Mouse (Mus musculus) kidney, adult 2 months (tissue): ENCODE data around the gene Gar1. TPM values are rescaled to one million over a fixed set of nuclear protein-coding genes. Genes with fewer than 3 reads are reported as not detected.

ENCODE experiments used
- DNase-seq: peaks from one replicate; pipeline ENCODE4 v3.0.0; 2021
- H3K27ac ChIP-seq: fragments of 200-500 bp; 2 replicates; pipeline ENCODE4 v1.5.1; 2012; ENCODE audit warnings: low read depth, low read length, control low read depth, inconsistent platforms; ENCODE audit not compliant: insufficient read depth
- H3K27me3 ChIP-seq: fragments of 200-500 bp; replicated peaks from 2 replicates; pipeline ENCODE4 v1.6.1; 2012; ENCODE audit warnings: mild to moderate bottlenecking, moderate library complexity, low read length, inconsistent platforms; ENCODE audit not compliant: control insufficient read depth, insufficient read depth
- H3K36me3 ChIP-seq: fragments of 200-500 bp; 2 replicates; pipeline ENCODE4 v1.6.1; 2012; ENCODE audit warnings: mild to moderate bottlenecking, moderate library complexity, low read length, inconsistent platforms; ENCODE audit not compliant: control insufficient read depth, insufficient read depth
- H3K4me1 ChIP-seq: fragments of 200-500 bp; 2 replicates; pipeline ENCODE4 v1.6.1; 2011; ENCODE audit warnings: low read length; ENCODE audit not compliant: control insufficient read depth, insufficient read depth
- H3K4me3 ChIP-seq: fragments of 200-500 bp; 2 replicates; pipeline ENCODE4 v1.5.1; 2011; ENCODE audit warnings: mild to moderate bottlenecking, low read depth, low read length, control low read depth; ENCODE audit not compliant: insufficient read depth
- CTCF ChIP-seq: fragments of 200-500 bp; conservative IDR thresholded peaks from 2 replicates; pipeline ENCODE4 v1.5.1; 2011; ENCODE audit warnings: low read depth, mild to moderate bottlenecking, control low read depth, low read length, moderate library complexity, mixed read lengths; ENCODE audit not compliant: insufficient read depth, insufficient read length
- POLR2A ChIP-seq: fragments of 200-500 bp; IDR thresholded peaks from one replicate; pipeline ENCODE4 v1.6.1; 2011; ENCODE audit warnings: low read depth, low read length, control low read depth
- WGBS: fragments of 180-500 bp; shearing (Covaris S2); methylation state at CpG from one replicate; pipeline ENCODE4 v1.1.7; 2018; 5-methylcytosine and 5-hydroxymethylcytosine counted together
- polyA plus RNA-seq: library from polyadenylated mRNA; depleted of rRNA; stranded (reverse); fragments of >200 nt; gene quantifications from 2 replicates; pipeline ENCODE4 v1.2.3, GENCODE M21; 2012

Gar1 gene
- polyA plus RNA-seq, 1 experiment = 28.6 TPM

- H3K36me3 ChIP-seq = no peaks in the 10 kb centered on the region
- DNase-seq = no peak
- peaks cover 3% of the 10 kb centered on the region; the same call in 1 of the 2 replicates for H3K4me1 ChIP-seq
- WGBS = 95% methylated on average over 5 of the region's 5 CpGs
- H3K27ac ChIP-seq = no peak overlapping the region
- H3K4me3 ChIP-seq = no peak overlapping the region
- no peaks in the 10 kb centered on the region for H3K27me3 ChIP-seq
- TF ChIP-seq CTCF (no peak), POLR2A (no peak)
Measured at GRCm38 (mm10) chr3:129827691-129828090, 3.5 kb downstream of the Gar1 start.

- no peaks in the 10 kb centered on the region for H3K27me3 ChIP-seq
- no peak for DNase-seq
- TF ChIP-seq POLR2A = no peak
- TF ChIP-seq CTCF = no peak
- no peaks in the 10 kb centered on the region for H3K36me3 ChIP-seq
- peaks cover 3% of the 10 kb centered on the region; the same call in 1 of the 2 replicates for H3K4me1 ChIP-seq
- H3K27ac ChIP-seq = no peak overlapping the region
- 90% methylated on average over 10 of the region's 10 CpGs for WGBS
- no peak overlapping the region for H3K4me3 ChIP-seq
Measured at GRCm38 (mm10) chr3:129826691-129827090, 4.5 kb downstream of the Gar1 start.

DNA sequence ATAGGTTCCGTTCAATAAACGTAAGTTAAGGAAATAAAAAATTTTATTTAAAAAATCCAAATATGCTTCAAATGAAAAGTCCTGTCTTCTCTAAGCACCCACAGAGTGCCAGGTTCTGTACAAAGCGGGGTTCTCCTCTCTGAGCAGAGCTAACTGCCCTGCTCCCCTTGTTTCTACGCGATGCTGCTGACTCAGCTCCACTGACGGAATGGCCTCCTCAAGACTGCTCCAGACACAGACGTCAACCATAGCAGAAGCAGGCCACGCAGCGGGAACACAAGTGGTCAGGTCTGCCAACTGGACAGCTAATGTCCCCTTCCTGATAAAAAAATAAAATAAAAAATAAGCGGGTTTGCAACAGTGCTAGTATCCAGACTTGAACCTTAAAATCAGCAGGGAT is 6.3 kb downstream of the Gar1 start:
- Histone ChIP-seq H3K27ac (no peak overlapping the region), H3K4me3 (no peak overlapping the region), H3K4me1 (peaks cover 3% of the 10 kb centered on the region; the same call in 1 of the 2 replicates), H3K27me3 (no peaks in the 10 kb centered on the region), H3K36me3 (no peaks in the 10 kb centered on the region)
- no peak for DNase-seq
- 89% methylated on average over 10 of the region's 10 CpGs for WGBS
- TF ChIP-seq POLR2A (no peak), CTCF (no peak)

GRCm38 (mm10) chr3:129824146-129824545 is 7.0 kb downstream of the Gar1 start:
- TF ChIP-seq POLR2A (no peak), CTCF (no peak)
- no peak overlapping the region for H3K4me3 ChIP-seq
- H3K4me1 ChIP-seq = no peaks in the 10 kb centered on the region
- H3K27me3 ChIP-seq = no peaks in the 10 kb centered on the region
- no peaks in the 10 kb centered on the region for H3K36me3 ChIP-seq
- WGBS = 64% methylated on average over 4 of the region's 4 CpGs
- peak; percentile 60 for DNase-seq
- no peak overlapping the region for H3K27ac ChIP-seq

DNA sequence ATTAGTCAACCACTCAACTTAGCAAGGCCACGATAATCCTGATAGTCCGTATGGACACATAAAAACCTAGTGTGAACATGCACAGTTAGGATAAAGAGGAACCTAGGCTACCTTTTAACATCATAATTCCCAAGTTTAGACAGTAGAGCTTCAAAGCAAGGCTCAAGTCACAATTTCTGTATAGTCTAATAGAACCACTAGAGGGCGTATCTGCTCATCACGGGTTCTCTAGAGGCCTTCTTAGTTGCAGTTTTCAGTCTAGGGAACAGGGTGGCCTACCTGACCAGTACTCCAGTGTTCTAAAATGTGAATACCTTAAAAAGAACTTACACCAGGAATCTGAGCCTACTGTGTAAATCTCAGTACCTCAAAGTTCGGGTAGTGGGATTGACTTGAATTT is 7.9 kb downstream of the Gar1 start:
- peak; percentile 49 for DNase-seq
- Histone ChIP-seq H3K36me3 (no peaks in the 10 kb centered on the region), H3K4me3 (no peak overlapping the region), H3K27ac (no peak overlapping the region), H3K4me1 (no peaks in the 10 kb centered on the region), H3K27me3 (no peaks in the 10 kb centered on the region)
- peak; percentile 31 for TF ChIP-seq CTCF
- TF ChIP-seq POLR2A = no peak
- 56% methylated on average over 5 of the region's 5 CpGs for WGBS

DNA sequence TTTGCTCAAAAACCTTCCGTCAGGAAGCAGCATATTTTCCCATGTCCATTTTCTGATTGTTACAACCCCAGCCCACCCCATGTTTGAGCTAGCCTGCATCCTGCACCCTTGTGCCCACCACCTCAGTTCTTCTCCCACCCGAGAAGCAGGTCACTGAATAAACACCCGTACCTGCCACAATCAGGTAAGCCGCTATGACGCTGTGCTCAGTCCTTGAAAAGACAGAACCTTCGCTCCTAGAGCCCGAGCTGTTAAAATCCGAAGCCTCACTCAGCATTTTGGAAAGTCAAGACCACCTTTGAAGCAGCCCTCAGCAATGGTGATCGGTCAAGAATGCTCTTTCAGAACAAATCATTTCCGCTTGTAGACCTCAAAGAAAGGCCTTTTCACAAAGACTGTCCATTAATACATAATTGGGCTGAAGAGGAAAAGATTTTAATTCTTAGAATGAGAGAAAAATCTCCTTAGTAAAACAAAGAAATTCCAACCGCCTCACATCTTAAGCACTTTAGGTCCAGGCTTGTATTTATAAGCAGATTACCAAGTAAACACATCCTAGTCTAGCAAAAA is 8.9 kb downstream of the Gar1 start, which contains the start of gene Rrh:
Gene Rrh, minus strand, starts transcription at position 382 of the 570 bp plus-strand sequence.
- TF ChIP-seq CTCF (no peak), POLR2A (no peak)
- WGBS = 96% methylated on average over 11 of the region's 11 CpGs
- no peak for DNase-seq
- no peaks in the 10 kb centered on the region for H3K27me3 ChIP-seq
- no peaks in the 10 kb centered on the region for H3K36me3 ChIP-seq
- H3K4me3 ChIP-seq = no peak within 1 kb of the TSS
- no peak within 1 kb of the TSS for H3K27ac ChIP-seq
- H3K4me1 ChIP-seq = no peaks in the 10 kb centered on the region

DNA sequence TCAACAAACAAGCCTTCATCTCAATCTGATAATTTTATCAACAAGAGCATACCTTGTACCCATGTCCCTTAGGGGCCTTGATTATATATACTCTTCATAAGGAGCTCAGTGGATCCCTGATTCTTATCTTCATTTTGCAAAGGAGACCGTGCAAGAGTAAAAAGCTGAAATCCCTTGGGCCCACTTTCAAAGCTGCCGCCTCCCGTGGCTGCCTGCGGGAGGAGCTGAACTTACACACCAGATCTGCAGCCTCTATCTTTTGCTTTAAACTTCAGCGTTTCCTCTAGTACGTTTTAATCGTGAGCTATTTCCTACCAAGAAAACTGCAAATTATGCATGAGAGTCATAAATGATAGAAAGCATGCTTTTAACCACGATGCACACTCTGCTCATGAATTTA is 9.5 kb downstream of the Gar1 start:
- WGBS = 74% methylated on average over 8 of the region's 8 CpGs
- no peak for DNase-seq
- Histone ChIP-seq H3K27me3 (no peaks in the 10 kb centered on the region), H3K36me3 (no peaks in the 10 kb centered on the region), H3K27ac (no peak overlapping the region), H3K4me3 (no peak overlapping the region), H3K4me1 (no peaks in the 10 kb centered on the region)
- no peak for TF ChIP-seq POLR2A
- TF ChIP-seq CTCF = no peak

DNA sequence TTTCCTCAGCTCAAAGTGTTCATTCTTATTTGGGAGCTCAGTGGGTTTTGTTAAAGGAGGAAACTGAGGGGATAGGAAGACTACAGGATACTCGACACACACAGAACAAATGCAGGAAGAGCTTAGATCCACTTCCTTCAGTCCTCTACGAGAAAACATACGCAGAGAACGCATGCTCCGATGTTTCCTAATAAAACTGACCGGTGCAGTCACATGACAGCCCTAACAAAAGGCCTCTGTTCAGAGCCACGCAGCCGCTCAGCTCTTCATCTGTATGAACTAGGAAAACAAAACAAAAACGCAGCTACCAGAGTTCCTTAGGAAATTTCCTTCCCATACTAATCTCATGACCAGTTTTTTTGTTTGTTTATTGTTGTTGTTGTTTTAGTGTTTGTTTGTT is 10.3 kb downstream of the Gar1 start:
- no peak overlapping the region for H3K27ac ChIP-seq
- no peaks in the 10 kb centered on the region for H3K36me3 ChIP-seq
- H3K4me1 ChIP-seq = no peaks in the 10 kb centered on the region
- TF ChIP-seq POLR2A (no peak), CTCF (no peak)
- no peaks in the 10 kb centered on the region for H3K27me3 ChIP-seq
- no peak overlapping the region for H3K4me3 ChIP-seq
- WGBS = 66% methylated on average over 9 of the region's 9 CpGs
- no peak for DNase-seq
